ENCODE assay signal across 20 mouse cellular contexts in the genomic region with DNA sequence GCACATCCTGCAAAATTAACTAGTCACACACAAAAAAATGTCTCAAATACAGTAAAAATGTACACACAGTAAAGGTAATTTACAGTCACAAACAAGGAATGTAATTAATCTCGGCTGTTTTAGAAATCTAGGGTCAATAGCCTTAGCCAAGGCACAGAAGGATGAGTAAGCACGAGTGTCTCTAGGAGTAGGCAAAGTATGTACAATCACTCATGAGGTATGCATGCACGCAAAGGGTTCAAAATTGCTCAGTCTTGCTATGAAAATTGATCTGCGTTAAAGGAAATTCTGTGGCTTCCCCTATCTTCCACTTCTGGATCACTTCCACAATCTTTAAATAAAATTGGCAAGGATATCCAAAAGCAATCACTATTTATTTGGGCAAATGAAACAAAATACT. TPM values are rescaled to one million over a fixed set of nuclear protein-coding genes. Genes with fewer than 3 reads are reported as not detected.
DNase-seq lines count a peak whose midpoint lies in the region; ATAC-seq and TF ChIP-seq lines count a peak whose summit lies in the region.
"Had no signal": no experiment of that assay in that cellular context is flagged by ENCODE, and none has a peak within 500 bp of the region (broad histone marks: within the 10 kb centered on the region; RNA-seq: fewer than 3 reads in every experiment).

No protein-coding gene starts in this region.

- no peak for TF ChIP-seq CTCF in Patski (IDR thresholded peaks at IDR 0.05)

- POLR2A ChIA-PET in Patski (lab: Charles Lee) = no interaction called here

- in situ Hi-C loops in Patski (cut with MboI; ENCODE audit: low pct_unique_long_range_greater_than_20kb) = no loop called here

- CTCF ChIA-PET in Patski (lab: Charles Lee) = interaction anchor here (1.1 to 2.4 kb wide), 2 partner anchors 12 to 22 kb away, joined by 3 to 11 read pairs; no protein-coding TSS in a partner anchor

- ATAC-seq in Patski = peak; percentile 57
- ATAC-seq in erythroid progenitor cell, adult 5-6 weeks (replicated peaks; ENCODE audit: low FRiP score, poor library complexity, severe bottlenecking) = no peak
- ATAC-seq: CD4-positive, CD25-positive, alpha-beta regulatory T cell, adult 4 months; forebrain, embryonic 13.5 days; forebrain, embryonic 15.5 days; forebrain, postnatal 0 days had no signal

- DNase-seq in Muller cell, postnatal 12 days (ENCODE audit: inconsistent ontology term) = peak; percentile 24
- DNase-seq in Patski (ENCODE audit: low read depth, low spot score) = no peak
- no peak for DNase-seq in adrenal gland, postnatal 25 days
- no peak for DNase-seq in spleen, postnatal 4 days (ENCODE audit: low spot score in 2 of 2)
- DNase-seq: adrenal gland, adult 2 months; adrenal gland, postnatal 10 days; adrenal gland, postnatal 36 days; B cell, adult 2 months; cerebellum, adult 11-12 months; cerebellum, adult 2 months; cerebellum, adult 9-10 months; cerebellum, postnatal 10 days; cerebellum, postnatal 25 days; forebrain, postnatal 0 days had no signal

- no peaks in the 10 kb centered on the region for H3K27me3 ChIP-seq in Patski
- H3K27me3 ChIP-seq: CH12.LX; embryonic facial prominence, embryonic 12.5 days; forebrain, embryonic 13.5 days; forebrain, embryonic 15.5 days had no signal

RNA-seq across cellular contexts. Expression of a gene that starts 14.6 kb away (rescaled TPM):
- polyA plus RNA-seq in Patski (2021) = 26.1 TPM
- 6.5 and 9.2 TPM in 2 replicates for total RNA-seq in erythroid progenitor cell, adult 5-6 weeks (2015; ENCODE audit: low replicate concordance)
- 4.2 and 6.7 TPM in 2 replicates for total RNA-seq in erythroid progenitor cell, adult 5-6 weeks (2017; ENCODE audit: low replicate concordance)
- 15.1 and 17.3 TPM in 2 replicates for total RNA-seq in adrenal gland, postnatal 25 days (2021)

RNA-seq across cellular contexts. Expression of a gene that starts 24.7 kb away (rescaled TPM):
- 29.7 TPM for polyA plus RNA-seq in Patski (2021)
- 35.0 and 48.6 TPM in 2 replicates for total RNA-seq in erythroid progenitor cell, adult 5-6 weeks (2015; ENCODE audit: low replicate concordance)
- 50.1 and 69.7 TPM in 2 replicates for total RNA-seq in erythroid progenitor cell, adult 5-6 weeks (2017; ENCODE audit: low replicate concordance)
- 40.1 and 44.1 TPM in 2 replicates for total RNA-seq in adrenal gland, postnatal 25 days (2021)
